Mouse (Mus musculus): ENCODE measurements around the gene Olfr1195. TPM values are rescaled to one million over a fixed set of nuclear protein-coding genes. Genes with fewer than 3 reads are reported as not detected.

Olfr1195 gene
- 0.40 TPM for polyA plus RNA-seq (2017; shearing (Covaris generic))

GRCm38 (mm10) chr2:88689087-88689486 lies at the start of gene Olfr1195:
TSS of gene Olfr1195 (minus strand) at chr2:88689187.

GRCm38 (mm10) chr2:88732266-88732665 lies 43.3 kb upstream of the Olfr1195 start, which contains the start of gene Olfr1197:
TSS of gene Olfr1197 (minus strand) at chr2:88732366.

GRCm38 (mm10) chr2:88704497-88704896 lies 15.5 kb upstream of the Olfr1195 start, which contains the start of gene Olfr1196:
TSS of gene Olfr1196 (minus strand) at chr2:88704597.

GRCm38 (mm10) chr2:88675328-88675727 lies 13.7 kb downstream of the Olfr1195 start, which contains the start of gene Olfr1193:
TSS of gene Olfr1193 (plus strand) at chr2:88675628.

GRCm38 (mm10) chr2:88648209-88648608 lies 40.8 kb downstream of the Olfr1195 start, which contains the start of gene Olfr1192-ps1:
TSS of gene Olfr1192-ps1 (plus strand) at chr2:88648509.

GRCm38 (mm10) chr2:88640242-88640641 lies 48.7 kb downstream of the Olfr1195 start, which contains the start of gene Olfr1191-ps1:
TSS of gene Olfr1191-ps1 (plus strand) at chr2:88640542.

Other genes with a start within 250 kb of the Olfr1195 start
- gene Gm13757, start 240.1 kb downstream of the Olfr1195 start, polyA plus RNA-seq (2017; shearing (Covaris generic)): not detected
- 0.26 TPM for gene Olfr1183, start 234.3 kb downstream of the Olfr1195 start, polyA plus RNA-seq (2017; shearing (Covaris generic))
- 0.11 TPM for gene Olfr1184, start 205.6 kb downstream of the Olfr1195 start, polyA plus RNA-seq (2017; shearing (Covaris generic))
- gene Olfr1185-ps1, start 195.9 kb downstream of the Olfr1195 start, polyA plus RNA-seq (2017; shearing (Covaris generic)): not detected
- not detected for gene Olfr1186, start 170.6 kb downstream of the Olfr1195 start, polyA plus RNA-seq (2017; shearing (Covaris generic))
- gene Olfr1188, start 132.3 kb downstream of the Olfr1195 start, polyA plus RNA-seq (2017; shearing (Covaris generic)): not detected
- gene Olfr1189, start 102.7 kb downstream of the Olfr1195 start, polyA plus RNA-seq (2017; shearing (Covaris generic)): not detected
- gene Olfr1191-ps1, start 48.6 kb downstream of the Olfr1195 start, polyA plus RNA-seq (2017; shearing (Covaris generic)): not detected
- not detected for gene Olfr1192-ps1, start 40.7 kb downstream of the Olfr1195 start, polyA plus RNA-seq (2017; shearing (Covaris generic))
- gene Olfr1193, start 13.6 kb downstream of the Olfr1195 start, polyA plus RNA-seq (2017; shearing (Covaris generic)): not detected
- not detected for gene Olfr1196, start 15.4 kb upstream of the Olfr1195 start, polyA plus RNA-seq (2017; shearing (Covaris generic))
- gene Olfr1197, start 43.2 kb upstream of the Olfr1195 start, polyA plus RNA-seq (2017; shearing (Covaris generic)): not detected
- not detected for gene Olfr1198, start 62.2 kb upstream of the Olfr1195 start, polyA plus RNA-seq (2017; shearing (Covaris generic))
- not detected for gene Olfr1199, start 71.3 kb upstream of the Olfr1195 start, polyA plus RNA-seq (2017; shearing (Covaris generic))
- not detected for gene Olfr1200, start 81.3 kb upstream of the Olfr1195 start, polyA plus RNA-seq (2017; shearing (Covaris generic))
- gene Olfr1201, start 103.8 kb upstream of the Olfr1195 start, polyA plus RNA-seq (2017; shearing (Covaris generic)): not detected
- not detected for gene Olfr1202, start 125.3 kb upstream of the Olfr1195 start, polyA plus RNA-seq (2017; shearing (Covaris generic))
- gene Olfr1205, start 140.6 kb upstream of the Olfr1195 start, polyA plus RNA-seq (2017; shearing (Covaris generic)): 0.05 TPM
- gene Olfr1204, start 160.1 kb upstream of the Olfr1195 start, polyA plus RNA-seq (2017; shearing (Covaris generic)): not detected
- gene Olfr1206, start 174.0 kb upstream of the Olfr1195 start, polyA plus RNA-seq (2017; shearing (Covaris generic)): not detected
- gene Olfr1208, start 213.1 kb upstream of the Olfr1195 start, polyA plus RNA-seq (2017; shearing (Covaris generic)): 0.12 TPM
- not detected for gene Olfr1209, start 226.0 kb upstream of the Olfr1195 start, polyA plus RNA-seq (2017; shearing (Covaris generic))
- gene Olfr1211, start 248.9 kb upstream of the Olfr1195 start, polyA plus RNA-seq (2017; shearing (Covaris generic)): not detected

Data from naive thymus-derived CD4-positive, alpha-beta T cell, adult 5 months (primary cell).